ENCODE assay signal across 9 mouse cellular contexts in genomic region chr5:103855483-103856211, GRCm38 (mm10). TPM values are rescaled to one million over a fixed set of nuclear protein-coding genes. Genes with fewer than 3 reads are reported as not detected.
DNase-seq lines count a peak whose midpoint lies in the region; ATAC-seq and TF ChIP-seq lines count a peak whose summit lies in the region.
"Had no signal": no experiment of that assay in that cellular context is flagged by ENCODE, and none has a peak within 500 bp of the region (broad histone marks: within the 10 kb centered on the region; RNA-seq: fewer than 3 reads in every experiment).

No protein-coding gene starts in this region.

- no peak for DNase-seq in heart, postnatal 14 days
- DNase-seq in adrenal gland, adult 8-10 months = no peak
- DNase-seq in layer of hippocampus, postnatal 25 days (ENCODE audit: extremely low spot score in 1 of 2, low spot score in 1 of 2) = no peak
- DNase-seq: spleen, adult 18-20 months had no signal

- peaks cover 26% of the 10 kb centered on the region for H3K36me3 ChIP-seq in heart, embryonic 14.5 days (ENCODE audit: control insufficient read depth, insufficient read depth, low read length)
- H3K36me3 ChIP-seq in E14TG2a.4 (ENCODE audit: insufficient read depth, low read length) = peaks cover 63% of the 10 kb centered on the region
- H3K36me3 ChIP-seq in forebrain, embryonic 16.5 days (ENCODE audit: control insufficient read depth, insufficient read depth) = no peaks in the 10 kb centered on the region
- H3K36me3 ChIP-seq in lung, embryonic 16.5 days (ENCODE audit: control insufficient read depth, insufficient read depth, low read length) = peaks cover 6% of the 10 kb centered on the region

- H3K9me3 ChIP-seq in heart, embryonic 14.5 days (ENCODE audit: control insufficient read depth, low read length) = no peaks in the 10 kb centered on the region
- H3K9me3 ChIP-seq in E14TG2a.4 (ENCODE audit: low read length) = no peaks in the 10 kb centered on the region
- no peaks in the 10 kb centered on the region for H3K9me3 ChIP-seq in forebrain, embryonic 16.5 days (ENCODE audit: control insufficient read depth, low read length)
- no peaks in the 10 kb centered on the region for H3K9me3 ChIP-seq in lung, embryonic 16.5 days (ENCODE audit: control insufficient read depth, low read length)

- TF ChIP-seq CTCF in E14TG2a.4 (conservative IDR thresholded peaks at IDR 0.05; ENCODE audit: low read length) = no peak

- no peaks in the 10 kb centered on the region for H3K27me3 ChIP-seq in heart, embryonic 14.5 days (ENCODE audit: control insufficient read depth, insufficient read depth, low read length)
- H3K27me3 ChIP-seq in E14TG2a.4 (ENCODE audit: insufficient read depth, low read length) = no peaks in the 10 kb centered on the region
- no peaks in the 10 kb centered on the region for H3K27me3 ChIP-seq in forebrain, embryonic 16.5 days (replicated peaks; ENCODE audit: control insufficient read depth, insufficient read depth, low read length)
- no peaks in the 10 kb centered on the region for H3K27me3 ChIP-seq in lung, embryonic 16.5 days (ENCODE audit: control insufficient read depth, insufficient read depth, low read depth, low read length)

- H3K4me3 ChIP-seq in heart, embryonic 14.5 days (ENCODE audit: control insufficient read depth in 1 of 2, insufficient read depth in 1 of 2, low read depth in 1 of 2, low read length in 2 of 2) = no peak overlapping the region
- H3K4me3 ChIP-seq in E14TG2a.4 (replicated peaks; ENCODE audit: low read length) = 0 out of 2 replicates have a peak overlapping the region, but pooled peaks have one; percentile 13
- H3K4me3 ChIP-seq in forebrain, embryonic 16.5 days (replicated peaks; ENCODE audit: low read length) = no peak overlapping the region
- no peak overlapping the region for H3K4me3 ChIP-seq in lung, embryonic 16.5 days (ENCODE audit: low read length)

- intact Hi-C loops in heart, postnatal 14 days (cut with DNase I) = loop anchor here (1.0 to 5.0 kb wide), 2 partner anchors 57 to 72 kb away; partner anchors contain the start of gene Klhl8

- H3K27ac ChIP-seq in heart, embryonic 14.5 days (replicated peaks in 1 of 2; ENCODE audit: control insufficient read depth in 1 of 2, insufficient read depth in 1 of 2, low read depth in 2 of 2, low read length in 2 of 2) = no peak overlapping the region
- peak overlapping the region; percentile 46; the same call in 1 of the 2 replicates for H3K27ac ChIP-seq in forebrain, embryonic 16.5 days (ENCODE audit: low read length)
- no peak overlapping the region for H3K27ac ChIP-seq in lung, embryonic 16.5 days (ENCODE audit: low read length)

- no peak overlapping the region for H3K4me2 ChIP-seq in heart, embryonic 14.5 days (ENCODE audit: low read length)
- no peak overlapping the region for H3K4me2 ChIP-seq in forebrain, embryonic 16.5 days (ENCODE audit: low read length)
- H3K4me2 ChIP-seq in lung, embryonic 16.5 days (ENCODE audit: low read depth, low read length) = no peak overlapping the region

- 0 out of 2 replicates have a peak, but pooled peaks have one; percentile 18 for ATAC-seq in heart, embryonic 14.5 days (ENCODE audit: insufficient number of reproducible peaks, insufficient read depth, low FRiP score, low read depth)
- ATAC-seq in forebrain, embryonic 16.5 days = peak; percentile 3; the same call in 1 of the 2 replicates
- ATAC-seq in lung, embryonic 16.5 days (ENCODE audit: low read depth) = peak; percentile 84
- no peak for ATAC-seq in megakaryocyte progenitor cell, adult 5-6 weeks (replicated peaks; ENCODE audit: poor library complexity)

- 79% methylated on average over 14 of the region's 14 CpGs for WGBS in heart, embryonic 14.5 days
- 87% methylated on average over 14 of the region's 14 CpGs for WGBS in forebrain, embryonic 16.5 days
- WGBS in lung, embryonic 16.5 days = 64% methylated on average over 14 of the region's 14 CpGs

- no peak overlapping the region for H3K9ac ChIP-seq in heart, embryonic 14.5 days (ENCODE audit: low read length)
- no peak overlapping the region for H3K9ac ChIP-seq in forebrain, embryonic 16.5 days (replicated peaks; ENCODE audit: low read depth, low read length)
- no peak overlapping the region for H3K9ac ChIP-seq in lung, embryonic 16.5 days (ENCODE audit: low read length)

- H3K4me1 ChIP-seq in heart, embryonic 14.5 days (ENCODE audit: control insufficient read depth in 2 of 2, insufficient read depth in 2 of 2, low read length in 2 of 2) = peaks cover 6 to 8% of the 10 kb centered on the region in 2 experiments; a peak in 3 of 4 replicates
- H3K4me1 ChIP-seq in E14TG2a.4 (replicated peaks; ENCODE audit: low read depth, low read length) = peaks cover 30% of the 10 kb centered on the region
- H3K4me1 ChIP-seq in forebrain, embryonic 16.5 days (replicated peaks; ENCODE audit: control insufficient read depth, insufficient read depth, low read length) = peaks cover 29% of the 10 kb centered on the region
- H3K4me1 ChIP-seq in lung, embryonic 16.5 days (replicated peaks; ENCODE audit: control insufficient read depth, insufficient read depth, low read length) = peaks cover 7% of the 10 kb centered on the region; the same call in 1 of the 2 replicates

RNA-seq across cellular contexts. Expression of gene Klhl8, which starts 55.4 kb away (rescaled TPM):
- 11.9 and 14.2 TPM in 2 replicates for polyA plus RNA-seq in heart, embryonic 14.5 days (2014; fragmentation: Nextera tagmentation; extraction: Ambion mirVana)
- total RNA-seq in heart, postnatal 14 days (2021) = 10 to 100 TPM; 13.0 to 13.9 TPM
- 48.8 and 53.4 TPM in 2 replicates for polyA plus RNA-seq in forebrain, embryonic 16.5 days (2015; fragmentation: Nextera tagmentation; extraction: Ambion mirVana)
- 11.1 and 11.3 TPM in 2 replicates for polyA plus RNA-seq in lung, embryonic 16.5 days (2015; fragmentation: Nextera tagmentation; extraction: Ambion mirVana)
- 10 to 100 TPM; 17.8 to 22.4 (median 20.5) TPM for total RNA-seq in adrenal gland, adult 8-10 months (2022)
- 10 to 100 TPM; 34.2 to 34.3 TPM for total RNA-seq in layer of hippocampus, postnatal 25 days (2021)
- total RNA-seq in megakaryocyte progenitor cell, adult 5-6 weeks (2015) = 0.71 and 2.2 TPM in 2 replicates
- 1.8 and 2.9 TPM in 2 replicates for total RNA-seq in megakaryocyte progenitor cell, adult 5-6 weeks (2017)
